Mouse (Mus musculus) T-helper 2 cell (primary cell): ENCODE measurements around the gene Grn.
"Not testable (repeated sequence)": the region's sequence is repeated elsewhere in the genome, so short reads cannot be mapped to it uniquely, and the experiment has no call there.

Experiments
- in situ Hi-C: fragments of 300-600 bp; cut with MboI, MseI; formaldehyde crosslinking; loops from one replicate; pipeline ENCODE4 v1.15.1; 2025; ENCODE audit warnings: high pct_unique_total_duplicates

The Grn gene

GRCm38 (mm10) chr11:102430121-102431017 is at the start of gene Grn:
Gene Grn, plus strand, starts transcription at chr11:102430315.
- in situ Hi-C loops, result loop anchor here (5.0 to 10.0 kb wide), 3 partner anchors 108 to 346 kb away; partner anchors contain the start of genes Atxn7l3 and Mpp2

- in situ Hi-C loops, result no loop called here
Measured at GRCm38 (mm10) chr11:102381341-102382100, 48.6 kb upstream of the Grn start.

- in situ Hi-C loops, result no loop called here
Measured at GRCm38 (mm10) chr11:102382794-102383193, 47.3 kb upstream of the Grn start.

- in situ Hi-C loops, result no loop called here
Measured at GRCm38 (mm10) chr11:102383365-102384136, 46.6 kb upstream of the Grn start.

- in situ Hi-C loops, result no loop called here
Measured at GRCm38 (mm10) chr11:102384418-102384817, 45.7 kb upstream of the Grn start.

GRCm38 (mm10) chr11:102385075-102385474 is 45.0 kb upstream of the Grn start:
- in situ Hi-C loops, result no loop called here

GRCm38 (mm10) chr11:102386121-102386520 is 44.0 kb upstream of the Grn start:
- in situ Hi-C loops, result no loop called here

- in situ Hi-C loops, result not testable (repeated sequence)
Measured at GRCm38 (mm10) chr11:102389436-102389835, 40.7 kb upstream of the Grn start.

GRCm38 (mm10) chr11:102392441-102393237 is 37.5 kb upstream of the Grn start:
- in situ Hi-C loops, result no loop called here

- in situ Hi-C loops, result no loop called here
Measured at GRCm38 (mm10) chr11:102393238-102393634, 36.9 kb upstream of the Grn start, which contains the start of gene Rundc3a. Gene Rundc3a, plus strand, starts transcription at chr11:102393403.

- in situ Hi-C loops, result no loop called here
Measured at GRCm38 (mm10) chr11:102393719-102394420, 36.2 kb upstream of the Grn start.

GRCm38 (mm10) chr11:102394421-102395124 is 35.5 kb upstream of the Grn start:
- in situ Hi-C loops, result no loop called here

- in situ Hi-C loops, result no loop called here
Measured at GRCm38 (mm10) chr11:102395250-102395649, 34.9 kb upstream of the Grn start.

- in situ Hi-C loops, result no loop called here
Measured at GRCm38 (mm10) chr11:102396263-102396662, 33.9 kb upstream of the Grn start.

- in situ Hi-C loops, result no loop called here
Measured at GRCm38 (mm10) chr11:102396671-102397141, 33.4 kb upstream of the Grn start.

- in situ Hi-C loops, result no loop called here
Measured at GRCm38 (mm10) chr11:102398007-102398825, 31.9 kb upstream of the Grn start.

GRCm38 (mm10) chr11:102399107-102399506 is 31.0 kb upstream of the Grn start:
- in situ Hi-C loops, result no loop called here

GRCm38 (mm10) chr11:102399610-102400072 is 30.5 kb upstream of the Grn start:
- in situ Hi-C loops, result loop anchor here (10.0 kb wide), 1 partner anchor 1285 kb away; the partner anchor contains the start of genes Retreg3 and Tubg1
